Mouse (Mus musculus): ENCODE measurements around the gene Nid1.

- TF ChIP-seq CTCF (IDR thresholded peaks at IDR 0.05; ENCODE audit: low read depth) (no peak), EP300 (IDR thresholded peaks at IDR 0.05; ENCODE audit: low read depth) (no peak)
Observed at GRCm38 (mm10) chr13:13463949-13464348, 26.6 kb downstream of the Nid1 start.

All from liver, embryonic 14.5 days (tissue).